Comparison of ENCODE assay signal across 17 mouse cellular contexts in genomic region chr9:74169904-74170303, GRCm38 (mm10). TPM values are rescaled to one million over a fixed set of nuclear protein-coding genes. Genes with fewer than 3 reads are reported as not detected.
"Had no signal": no experiment of that assay in that cellular context is flagged by ENCODE, and none has a peak within 500 bp of the region (broad histone marks: within the 10 kb centered on the region; RNA-seq: fewer than 3 reads in every experiment).

No protein-coding gene starts in this region.

- H3K36me3 ChIP-seq: intestine, embryonic 15.5 days; limb, embryonic 15.5 days; liver, embryonic 12.5 days; neural tube, embryonic 15.5 days had no signal

- H3K4me3 ChIP-seq: intestine, embryonic 15.5 days; left cerebral cortex, adult 2 months; limb, embryonic 15.5 days; liver, embryonic 12.5 days; myocyte; neural tube, embryonic 15.5 days had no signal

- H3K4me1 ChIP-seq: intestine, embryonic 15.5 days; limb, embryonic 15.5 days; liver, embryonic 12.5 days; neural tube, embryonic 15.5 days had no signal

- DNase-seq: kidney, adult 18-20 months; kidney, postnatal 10 days; lung, embryonic 14.5 days; lung, postnatal 10 days; lung, postnatal 4 days; right cerebral cortex, postnatal 4 days; spleen, adult 18-20 months; thymus, adult 18-20 months; thymus, postnatal 14 days had no signal

- H3K27me3 ChIP-seq: intestine, embryonic 15.5 days; limb, embryonic 15.5 days; liver, embryonic 12.5 days had no signal

- H3K9me3 ChIP-seq: intestine, embryonic 15.5 days; limb, embryonic 15.5 days; liver, embryonic 12.5 days; neural tube, embryonic 15.5 days had no signal

- H3K4me2 ChIP-seq: intestine, embryonic 15.5 days; limb, embryonic 15.5 days; liver, embryonic 12.5 days; lung, embryonic 14.5 days; neural tube, embryonic 15.5 days had no signal

- H3K27ac ChIP-seq: intestine, embryonic 15.5 days; left cerebral cortex, adult 2 months; limb, embryonic 15.5 days; liver, embryonic 12.5 days; neural tube, embryonic 15.5 days had no signal

- H3K9ac ChIP-seq: intestine, embryonic 15.5 days; limb, embryonic 15.5 days; liver, embryonic 12.5 days; lung, embryonic 14.5 days; neural tube, embryonic 15.5 days had no signal

- ATAC-seq: intestine, embryonic 15.5 days; liver, embryonic 12.5 days had no signal

RNA-seq across cellular contexts. Expression of gene Wdr72, which starts 59.7 kb away (rescaled TPM):
- total RNA-seq: megakaryocyte, adult 5-6 weeks had no signal
- polyA plus RNA-seq: large intestine, adult 2 months; myocyte had no signal
